Mouse (Mus musculus): ENCODE data around the gene Rnf180. TPM values are rescaled to one million over a fixed set of nuclear protein-coding genes. Genes with fewer than 3 reads are reported as not detected.

The Rnf180 gene
- polyA plus RNA-seq, 1 experiment from 2014 or later, result 2.9 TPM

GRCm38 (mm10) chr13:105293781-105294667 lies 591 bp downstream of the Rnf180 start:
- Histone ChIP-seq H3K27ac (no peak overlapping the region), H3K9ac (peak overlapping the region; percentile 54), H3K36me3 (no peaks in the 10 kb centered on the region), H3K9me3 (no peaks in the 10 kb centered on the region), H3K4me2 (peak overlapping the region; percentile 95), H3K4me1 (peaks cover 11% of the 10 kb centered on the region), H3K4me3 (replicated peaks) (peak overlapping the region; percentile 78), H3K27me3 (replicated peaks) (no peaks in the 10 kb centered on the region)
- under 1% methylated on average over 78 of the region's 91 CpGs for WGBS
- peak; percentile 89 for ATAC-seq (ENCODE audit: insufficient read depth, low FRiP score, low read depth)

GRCm38 (mm10) chr13:105291816-105292215 lies 2.8 kb downstream of the Rnf180 start:
- no peak overlapping the region for H3K4me3 ChIP-seq (replicated peaks)
- no peaks in the 10 kb centered on the region for H3K27me3 ChIP-seq (replicated peaks)
- H3K27ac ChIP-seq, result no peak overlapping the region
- peak overlapping the region; percentile 19; the same call in 1 of the 2 replicates for H3K4me2 ChIP-seq
- no peak for ATAC-seq (ENCODE audit: insufficient read depth, low FRiP score, low read depth)
- 22% methylated on average over 4 of the region's 4 CpGs for WGBS
- no peaks in the 10 kb centered on the region for H3K36me3 ChIP-seq
- no peak overlapping the region for H3K9ac ChIP-seq
- H3K4me1 ChIP-seq, result peaks cover 11% of the 10 kb centered on the region
- no peaks in the 10 kb centered on the region for H3K9me3 ChIP-seq

- no peaks in the 10 kb centered on the region for H3K36me3 ChIP-seq
- 78% methylated on average over 2 of the region's 2 CpGs for WGBS
- no peak for ATAC-seq (ENCODE audit: insufficient read depth, low FRiP score, low read depth)
- no peak overlapping the region for H3K4me3 ChIP-seq (replicated peaks)
- H3K27ac ChIP-seq, result no peak overlapping the region
- peaks cover 11% of the 10 kb centered on the region for H3K4me1 ChIP-seq
- no peaks in the 10 kb centered on the region for H3K9me3 ChIP-seq
- H3K4me2 ChIP-seq, result no peak overlapping the region
- H3K9ac ChIP-seq, result no peak overlapping the region
- H3K27me3 ChIP-seq (replicated peaks), result no peaks in the 10 kb centered on the region
Observed at GRCm38 (mm10) chr13:105290594-105290993, 4.0 kb downstream of the Rnf180 start.

GRCm38 (mm10) chr13:105290021-105290420 lies 4.6 kb downstream of the Rnf180 start:
- Histone ChIP-seq H3K9me3 (no peaks in the 10 kb centered on the region), H3K9ac (no peak overlapping the region), H3K27ac (no peak overlapping the region), H3K4me3 (replicated peaks) (no peak overlapping the region), H3K4me2 (no peak overlapping the region), H3K36me3 (no peaks in the 10 kb centered on the region), H3K4me1 (peaks cover 11% of the 10 kb centered on the region), H3K27me3 (replicated peaks) (no peaks in the 10 kb centered on the region)
- no peak for ATAC-seq (ENCODE audit: insufficient read depth, low FRiP score, low read depth)
- WGBS, result 86% methylated on average over 5 of the region's 5 CpGs

GRCm38 (mm10) chr13:105279397-105280018 lies 15.1 kb downstream of the Rnf180 start:
- Histone ChIP-seq H3K9ac (no peak overlapping the region), H3K27ac (no peak overlapping the region), H3K9me3 (no peaks in the 10 kb centered on the region), H3K36me3 (no peaks in the 10 kb centered on the region), H3K4me3 (replicated peaks) (no peak overlapping the region), H3K4me2 (no peak overlapping the region), H3K4me1 (no peaks in the 10 kb centered on the region), H3K27me3 (replicated peaks) (no peaks in the 10 kb centered on the region)
- no peak for ATAC-seq (ENCODE audit: insufficient read depth, low FRiP score, low read depth)
- 72% methylated on average over 8 of the region's 8 CpGs for WGBS

- 88% methylated on average over 8 of the region's 8 CpGs for WGBS
- Histone ChIP-seq H3K27me3 (replicated peaks) (no peaks in the 10 kb centered on the region), H3K36me3 (no peaks in the 10 kb centered on the region)
Observed at GRCm38 (mm10) chr13:105270394-105271094, 24.1 kb downstream of the Rnf180 start.

GRCm38 (mm10) chr13:105267464-105267863 lies 27.2 kb downstream of the Rnf180 start:
- ATAC-seq (ENCODE audit: insufficient read depth, low FRiP score, low read depth), result no peak
- Histone ChIP-seq H3K27ac (no peak overlapping the region), H3K4me1 (no peaks in the 10 kb centered on the region), H3K9ac (no peak overlapping the region), H3K4me3 (replicated peaks) (no peak overlapping the region), H3K9me3 (no peaks in the 10 kb centered on the region), H3K27me3 (replicated peaks) (no peaks in the 10 kb centered on the region), H3K4me2 (no peak overlapping the region), H3K36me3 (no peaks in the 10 kb centered on the region)
- 77% methylated on average over 6 of the region's 6 CpGs for WGBS

More at GRCm38 (mm10) chr13:105270394-105271094, 24.1 kb downstream of the Rnf180 start:
- Histone ChIP-seq H3K9me3 (no peaks in the 10 kb centered on the region), H3K4me3 (replicated peaks) (no peak overlapping the region), H3K27ac (no peak overlapping the region), H3K4me2 (no peak overlapping the region), H3K4me1 (no peaks in the 10 kb centered on the region), H3K9ac (no peak overlapping the region)
- ATAC-seq (ENCODE audit: insufficient read depth, low FRiP score, low read depth), result no peak

- 55% methylated on average over 3 of the region's 3 CpGs for WGBS
- Histone ChIP-seq H3K4me2 (no peak overlapping the region), H3K27me3 (replicated peaks) (no peaks in the 10 kb centered on the region), H3K27ac (no peak overlapping the region), H3K36me3 (no peaks in the 10 kb centered on the region), H3K4me1 (no peaks in the 10 kb centered on the region), H3K4me3 (replicated peaks) (no peak overlapping the region), H3K9ac (no peak overlapping the region), H3K9me3 (no peaks in the 10 kb centered on the region)
- no peak for ATAC-seq (ENCODE audit: insufficient read depth, low FRiP score, low read depth)
Observed at GRCm38 (mm10) chr13:105266746-105267145, 27.9 kb downstream of the Rnf180 start.

- ATAC-seq (ENCODE audit: insufficient read depth, low FRiP score, low read depth), result no peak
- Histone ChIP-seq H3K36me3 (no peaks in the 10 kb centered on the region), H3K4me3 (replicated peaks) (no peak overlapping the region), H3K9me3 (no peaks in the 10 kb centered on the region), H3K4me1 (no peaks in the 10 kb centered on the region), H3K9ac (no peak overlapping the region), H3K27ac (no peak overlapping the region), H3K27me3 (replicated peaks) (no peaks in the 10 kb centered on the region), H3K4me2 (no peak overlapping the region)
- WGBS, result 82% methylated on average over 4 of the region's 4 CpGs
Observed at GRCm38 (mm10) chr13:105256757-105257433, 37.7 kb downstream of the Rnf180 start.

GRCm38 (mm10) chr13:105250767-105251166 lies 43.8 kb downstream of the Rnf180 start:
- 78% methylated on average over 4 of the region's 4 CpGs for WGBS
- no peaks in the 10 kb centered on the region for H3K4me1 ChIP-seq
- no peak overlapping the region for H3K27ac ChIP-seq
- no peak overlapping the region for H3K4me3 ChIP-seq (replicated peaks)
- no peaks in the 10 kb centered on the region for H3K36me3 ChIP-seq
- H3K27me3 ChIP-seq (replicated peaks), result no peaks in the 10 kb centered on the region
- ATAC-seq (ENCODE audit: insufficient read depth, low FRiP score, low read depth), result no peak
- H3K4me2 ChIP-seq, result no peak overlapping the region
- no peaks in the 10 kb centered on the region for H3K9me3 ChIP-seq
- H3K9ac ChIP-seq, result no peak overlapping the region

- Histone ChIP-seq H3K9me3 (no peaks in the 10 kb centered on the region), H3K27ac (no peak overlapping the region), H3K27me3 (replicated peaks) (no peaks in the 10 kb centered on the region), H3K4me3 (replicated peaks) (no peak overlapping the region), H3K4me1 (no peaks in the 10 kb centered on the region), H3K4me2 (no peak overlapping the region), H3K36me3 (no peaks in the 10 kb centered on the region), H3K9ac (no peak overlapping the region)
- ATAC-seq (ENCODE audit: insufficient read depth, low FRiP score, low read depth), result no peak
- WGBS, result 66% methylated on average over 9 of the region's 9 CpGs
Observed at GRCm38 (mm10) chr13:105250264-105250663, 44.4 kb downstream of the Rnf180 start.
